ENCODE assay signal across 14 mouse cellular contexts in genomic region chr3:125881835-125882234, GRCm38 (mm10). TPM values are rescaled to one million over a fixed set of nuclear protein-coding genes. Genes with fewer than 3 reads are reported as not detected.
DNase-seq lines count a peak whose midpoint lies in the region; ATAC-seq and TF ChIP-seq lines count a peak whose summit lies in the region.
"Had no signal": no experiment of that assay in that cellular context is flagged by ENCODE, and none has a peak within 500 bp of the region (broad histone marks: within the 10 kb centered on the region; RNA-seq: fewer than 3 reads in every experiment).

No protein-coding gene starts in this region.

- no peaks in the 10 kb centered on the region for H3K4me1 ChIP-seq in intestine, postnatal 0 days (replicated peaks; ENCODE audit: control insufficient read depth, insufficient read depth, low read length)
- H3K4me1 ChIP-seq in intestine, embryonic 16.5 days (ENCODE audit: control insufficient read depth, insufficient read depth, low read length): no peaks in the 10 kb centered on the region
- no peaks in the 10 kb centered on the region for H3K4me1 ChIP-seq in neural tube, embryonic 14.5 days (ENCODE audit: control insufficient read depth, insufficient read depth, low read length)
- no peaks in the 10 kb centered on the region for H3K4me1 ChIP-seq in neural tube, embryonic 15.5 days
- no peaks in the 10 kb centered on the region for H3K4me1 ChIP-seq in forebrain, embryonic 16.5 days (replicated peaks; ENCODE audit: control insufficient read depth, insufficient read depth, low read length)
- H3K4me1 ChIP-seq: heart, embryonic 13.5 days; kidney, embryonic 15.5 days had no signal

- no peak overlapping the region for H3K4me3 ChIP-seq in intestine, postnatal 0 days (ENCODE audit: low read depth, low read length)
- H3K4me3 ChIP-seq in intestine, embryonic 16.5 days (ENCODE audit: low read length): no peak overlapping the region
- H3K4me3 ChIP-seq in neural tube, embryonic 14.5 days (ENCODE audit: low read depth, low read length): no peak overlapping the region
- no peak overlapping the region for H3K4me3 ChIP-seq in neural tube, embryonic 15.5 days (replicated peaks)
- H3K4me3 ChIP-seq in forebrain, embryonic 16.5 days (replicated peaks; ENCODE audit: low read length): no peak overlapping the region
- H3K4me3 ChIP-seq: heart, embryonic 13.5 days; kidney, embryonic 15.5 days had no signal

- no peak for DNase-seq in gastrocnemius, postnatal 4 days (ENCODE audit: low spot score in 2 of 2)
- no peak for DNase-seq in right cerebral cortex, postnatal 14 days
- DNase-seq: cerebellum, adult 2 months; layer of hippocampus, postnatal 36 days; liver; right cerebral cortex, adult 18-20 months had no signal

- TF ChIP-seq CTCF in intestine, postnatal 0 days (IDR thresholded peaks at IDR 0.05; ENCODE audit: low read depth): peak; percentile 64

- H3K27ac ChIP-seq in intestine, postnatal 0 days (ENCODE audit: low read depth, low read length): no peak overlapping the region
- H3K27ac ChIP-seq in intestine, embryonic 16.5 days (ENCODE audit: low read length): no peak overlapping the region
- no peak overlapping the region for H3K27ac ChIP-seq in neural tube, embryonic 14.5 days (ENCODE audit: low read depth, low read length)
- H3K27ac ChIP-seq in neural tube, embryonic 15.5 days (replicated peaks): no peak overlapping the region
- no peak overlapping the region for H3K27ac ChIP-seq in forebrain, embryonic 16.5 days (ENCODE audit: low read length)
- H3K27ac ChIP-seq: heart, embryonic 13.5 days; kidney, embryonic 15.5 days had no signal

- ATAC-seq in intestine, postnatal 0 days: no peak
- no peak for ATAC-seq in intestine, embryonic 16.5 days
- ATAC-seq in neural tube, embryonic 14.5 days (ENCODE audit: low read depth): peak; percentile 49; the same call in 1 of the 2 replicates
- no peak for ATAC-seq in neural tube, embryonic 15.5 days (ENCODE audit: low FRiP score)
- 0 out of 2 replicates have a peak, but pooled peaks have one; percentile 50 for ATAC-seq in forebrain, embryonic 16.5 days
- ATAC-seq: hindbrain, embryonic 16.5 days had no signal

- no peak overlapping the region for H3K4me2 ChIP-seq in intestine, postnatal 0 days (replicated peaks; ENCODE audit: low read depth)
- no peak overlapping the region for H3K4me2 ChIP-seq in intestine, embryonic 16.5 days (ENCODE audit: low read depth, low read length)
- no peak overlapping the region for H3K4me2 ChIP-seq in neural tube, embryonic 14.5 days (ENCODE audit: low read depth, low read length)
- H3K4me2 ChIP-seq in neural tube, embryonic 15.5 days: no peak overlapping the region
- no peak overlapping the region for H3K4me2 ChIP-seq in forebrain, embryonic 16.5 days (ENCODE audit: low read length)
- H3K4me2 ChIP-seq: heart, embryonic 13.5 days; kidney, embryonic 15.5 days had no signal

- H3K27me3 ChIP-seq in intestine, postnatal 0 days (replicated peaks; ENCODE audit: control insufficient read depth, insufficient read depth, low read length): no peaks in the 10 kb centered on the region
- no peaks in the 10 kb centered on the region for H3K27me3 ChIP-seq in intestine, embryonic 16.5 days (replicated peaks; ENCODE audit: control insufficient read depth, insufficient read depth, low read length)
- H3K27me3 ChIP-seq in neural tube, embryonic 14.5 days (ENCODE audit: control insufficient read depth, insufficient read depth, low read length): no peaks in the 10 kb centered on the region
- no peaks in the 10 kb centered on the region for H3K27me3 ChIP-seq in neural tube, embryonic 15.5 days (replicated peaks)
- no peaks in the 10 kb centered on the region for H3K27me3 ChIP-seq in forebrain, embryonic 16.5 days (replicated peaks; ENCODE audit: control insufficient read depth, insufficient read depth, low read length)
- H3K27me3 ChIP-seq: heart, embryonic 13.5 days; kidney, embryonic 15.5 days had no signal

- no peak overlapping the region for H3K9ac ChIP-seq in intestine, postnatal 0 days (ENCODE audit: low read depth, low read length)
- no peak overlapping the region for H3K9ac ChIP-seq in intestine, embryonic 16.5 days (ENCODE audit: low read depth, low read length)
- no peak overlapping the region for H3K9ac ChIP-seq in neural tube, embryonic 14.5 days (replicated peaks; ENCODE audit: low read depth, low read length)
- H3K9ac ChIP-seq in neural tube, embryonic 15.5 days (replicated peaks): no peak overlapping the region
- H3K9ac ChIP-seq in forebrain, embryonic 16.5 days (replicated peaks; ENCODE audit: low read depth, low read length): no peak overlapping the region
- H3K9ac ChIP-seq: heart, embryonic 13.5 days; kidney, embryonic 15.5 days had no signal

- H3K36me3 ChIP-seq in intestine, postnatal 0 days (ENCODE audit: control insufficient read depth, insufficient read depth): no peaks in the 10 kb centered on the region
- H3K36me3 ChIP-seq in intestine, embryonic 16.5 days (ENCODE audit: control insufficient read depth, insufficient read depth, low read length): no peaks in the 10 kb centered on the region
- no peaks in the 10 kb centered on the region for H3K36me3 ChIP-seq in neural tube, embryonic 14.5 days (ENCODE audit: control insufficient read depth, insufficient read depth, low read length)
- no peaks in the 10 kb centered on the region for H3K36me3 ChIP-seq in neural tube, embryonic 15.5 days
- H3K36me3 ChIP-seq in forebrain, embryonic 16.5 days (ENCODE audit: control insufficient read depth, insufficient read depth): no peaks in the 10 kb centered on the region
- H3K36me3 ChIP-seq: heart, embryonic 13.5 days; kidney, embryonic 15.5 days had no signal

- no peaks in the 10 kb centered on the region for H3K9me3 ChIP-seq in intestine, postnatal 0 days (ENCODE audit: control insufficient read depth)
- no peaks in the 10 kb centered on the region for H3K9me3 ChIP-seq in intestine, embryonic 16.5 days (ENCODE audit: control insufficient read depth, low read length)
- no peaks in the 10 kb centered on the region for H3K9me3 ChIP-seq in neural tube, embryonic 14.5 days (ENCODE audit: control insufficient read depth, low read length)
- no peaks in the 10 kb centered on the region for H3K9me3 ChIP-seq in neural tube, embryonic 15.5 days (replicated peaks)
- H3K9me3 ChIP-seq in forebrain, embryonic 16.5 days (ENCODE audit: control insufficient read depth, low read length): no peaks in the 10 kb centered on the region
- H3K9me3 ChIP-seq: heart, embryonic 13.5 days; kidney, embryonic 15.5 days had no signal

RNA-seq across cellular contexts. Expression of gene Ugt8a, which starts 56.6 kb away (rescaled TPM):
- polyA plus RNA-seq in intestine, postnatal 0 days (2015; fragmentation: Nextera tagmentation; extraction: Ambion mirVana): 0.44 and 0.66 TPM in 2 replicates
- 0.91 and 1.0 TPM in 2 replicates for polyA plus RNA-seq in intestine, embryonic 16.5 days (2015; fragmentation: Nextera tagmentation; extraction: Ambion mirVana)
- 6.8 and 6.9 TPM in 2 replicates for polyA plus RNA-seq in neural tube, embryonic 14.5 days (2014; fragmentation: Nextera tagmentation; extraction: Ambion mirVana)
- polyA plus RNA-seq in neural tube, embryonic 15.5 days (2015; fragmentation: Nextera tagmentation; extraction: Ambion mirVana): 4.9 and 5.0 TPM in 2 replicates
- polyA plus RNA-seq in forebrain, embryonic 16.5 days (2015; fragmentation: Nextera tagmentation; extraction: Ambion mirVana): 2.2 and 2.9 TPM in 2 replicates
- 1 to 10 TPM; 9.2 to 10.0 TPM for total RNA-seq in gastrocnemius, postnatal 4 days (2021)

Comparison
In these comparisons a context has a peak if more than half of its experiments do, and no peak if none do; other contexts are left out.
1. ATAC-seq: peak in neural tube, embryonic 14.5 days (single experiment) and forebrain, embryonic 16.5 days (single experiment); none in intestine, postnatal 0 days (single experiment), intestine, embryonic 16.5 days (single experiment) and neural tube, embryonic 15.5 days (single experiment).